Mouse (Mus musculus) C2C12 (cell line): ENCODE measurements around the gene Frmd5. TPM values are rescaled to one million over a fixed set of nuclear protein-coding genes. Genes with fewer than 3 reads are reported as not detected.

Experiments
- H3K27me3 ChIP-seq: one replicate; pipeline ENCODE4 v1.6.1; 2011; ENCODE audit not compliant: control insufficient read depth, insufficient read depth, insufficient read length
- H3K36me3 ChIP-seq: one replicate; pipeline ENCODE4 v1.6.1; 2011; ENCODE audit not compliant: control insufficient read depth, insufficient read depth
- H3K4me3 ChIP-seq: one replicate; pipeline ENCODE4 v1.5.1; 2011; ENCODE audit warnings: mild to moderate bottlenecking, control low read depth; ENCODE audit not compliant: poor library complexity, insufficient read depth, severe bottlenecking
- H3K79me2 ChIP-seq: one replicate; pipeline ENCODE4 v1.6.1; 2011; ENCODE audit not compliant: control insufficient read depth, insufficient read depth
- H3K79me3 ChIP-seq: one replicate; pipeline ENCODE4 v1.6.1; 2011; ENCODE audit warnings: low read depth, control low read depth
- H3ac ChIP-seq: one replicate; pipeline ENCODE3; 2011; ENCODE audit warnings: low read depth; ENCODE audit not compliant: control insufficient read depth, insufficient read length
- CEBPB ChIP-seq: IDR thresholded peaks from one replicate; pipeline ENCODE4 v1.6.1; 2011; ENCODE audit warnings: low read depth, mild to moderate bottlenecking, control low read depth, moderate library complexity
- CTCF ChIP-seq: IDR thresholded peaks from one replicate; pipeline ENCODE4 v1.5.1; 2011; ENCODE audit not compliant: control insufficient read depth, insufficient read depth, insufficient read length
- FOSL1 ChIP-seq: IDR thresholded peaks from one replicate; pipeline ENCODE4 v1.8.0; 2011; ENCODE audit warnings: mild to moderate bottlenecking, low read length; ENCODE audit not compliant: poor library complexity, insufficient read depth, severe bottlenecking
- MAX ChIP-seq: IDR thresholded peaks from one replicate; pipeline ENCODE4 v1.6.1; 2011; ENCODE audit warnings: mild to moderate bottlenecking, control low read depth
- MYOD1 ChIP-seq: IDR thresholded peaks from one replicate; pipeline ENCODE4 v1.6.1; 2011; ENCODE audit warnings: low read depth; ENCODE audit not compliant: control insufficient read depth, insufficient read length
- MYOG ChIP-seq: IDR thresholded peaks from one replicate; pipeline ENCODE4 v1.6.1; 2011; ENCODE audit not compliant: control insufficient read depth, insufficient read length; ENCODE audit errors: extremely low read depth
- USF1 ChIP-seq: IDR thresholded peaks from one replicate; pipeline ENCODE4 v1.6.1; 2011; ENCODE audit warnings: low read depth, mild to moderate bottlenecking, control low read depth, moderate library complexity
- long read RNA-seq, 2 experiments: library from polyadenylated mRNA; unstranded; transcript quantifications; one replicate each; pipeline ENCODE4 v2.0.0; 2019 to 2020
- polyA plus RNA-seq: library from polyadenylated mRNA; unstranded; fragments of >200 nt; fragmentation: generic; extraction: Trizol; gene quantifications from one replicate; pipeline ENCODE4 v1.2.1, GENCODE M21; 2012; ENCODE audit warnings: missing spikeins

Gene Frmd5
- polyA plus RNA-seq: 0.51 TPM
- long read RNA-seq, experiment 1, partial matches to known transcripts: 0 of 2 reads
- long read RNA-seq, experiment 1, other reads (novel, unspliced or antisense): 2 of 2 reads
- long read RNA-seq, experiment 2: 0 reads

- H3K36me3 ChIP-seq: no peaks in the 10 kb centered on the region
- TF ChIP-seq CTCF: no peak
- TF ChIP-seq CEBPB: no peak
- TF ChIP-seq MAX: no peak
- no peak for TF ChIP-seq MYOD1
- no peak for TF ChIP-seq USF1
- TF ChIP-seq MYOG: no peak
- TF ChIP-seq FOSL1: no peak
- peak within 1 kb of the TSS; percentile 49 for H3ac ChIP-seq
- peak within 1 kb of the TSS; percentile 23 for H3K4me3 ChIP-seq
- no peaks in the 10 kb centered on the region for H3K79me3 ChIP-seq
- H3K79me2 ChIP-seq: no peaks in the 10 kb centered on the region
- H3K27me3 ChIP-seq: peaks cover 13% of the 10 kb centered on the region
Observed at GRCm38 (mm10) chr2:121806959-121807653, at the start of gene Frmd5. TSS of gene Frmd5 (minus strand) at chr2:121807087.

DNA sequence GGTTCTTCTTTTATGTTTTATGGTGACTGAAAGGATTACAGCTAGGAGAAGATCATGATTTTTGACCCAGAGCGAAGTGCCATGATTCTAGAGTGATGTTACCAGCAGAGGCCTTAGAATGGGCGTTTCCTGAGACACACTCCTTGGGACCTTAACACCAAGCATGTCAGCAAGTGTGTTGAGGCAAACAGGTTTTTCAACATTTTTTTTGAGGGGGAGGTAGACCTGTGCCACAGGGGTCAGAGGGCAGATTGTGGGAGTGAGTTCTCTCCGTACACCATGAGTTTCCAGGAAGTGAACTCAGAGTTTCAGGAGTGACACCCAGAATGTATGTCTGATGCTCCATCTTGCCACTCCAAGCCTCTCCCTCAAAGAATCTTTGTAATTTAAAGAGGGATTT, 47.1 kb upstream of the Frmd5 start:
- TF ChIP-seq USF1 (no peak), MYOG (no peak), MYOD1 (no peak), CTCF (no peak), CEBPB (no peak), FOSL1 (no peak), MAX (no peak)
- no peaks in the 10 kb centered on the region for H3K79me3 ChIP-seq
- no peak overlapping the region for H3ac ChIP-seq
- H3K4me3 ChIP-seq: no peak overlapping the region
- no peaks in the 10 kb centered on the region for H3K36me3 ChIP-seq
- no peaks in the 10 kb centered on the region for H3K79me2 ChIP-seq
- no peaks in the 10 kb centered on the region for H3K27me3 ChIP-seq

DNA sequence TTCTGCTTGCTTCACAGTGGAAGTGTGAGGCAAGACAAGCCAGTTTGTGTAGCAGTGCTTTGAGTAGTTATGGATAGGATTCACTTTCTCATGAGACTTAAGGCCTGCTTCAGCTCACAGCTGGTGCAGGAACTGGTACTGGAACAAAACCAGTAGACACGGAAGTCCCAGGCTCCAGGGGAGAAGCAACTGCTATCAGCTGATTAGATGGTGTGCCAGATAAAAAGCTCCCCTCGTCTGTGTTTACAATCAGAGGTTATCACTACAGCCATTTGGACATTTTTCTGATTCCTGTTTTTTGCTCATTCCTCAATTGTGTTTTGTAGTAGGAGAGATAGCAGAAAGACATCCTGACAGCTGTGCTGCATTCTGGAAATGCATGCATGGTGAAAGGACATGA, 45.2 kb upstream of the Frmd5 start:
- H3K36me3 ChIP-seq: no peaks in the 10 kb centered on the region
- TF ChIP-seq CEBPB (no peak), MAX (no peak)
- H3K4me3 ChIP-seq: no peak overlapping the region
- H3ac ChIP-seq: no peak overlapping the region
- no peaks in the 10 kb centered on the region for H3K79me3 ChIP-seq
- no peaks in the 10 kb centered on the region for H3K27me3 ChIP-seq
- no peaks in the 10 kb centered on the region for H3K79me2 ChIP-seq

GRCm38 (mm10) chr2:121846050-121846449, 39.2 kb upstream of the Frmd5 start:
- Histone ChIP-seq H3K4me3 (no peak overlapping the region), H3K36me3 (no peaks in the 10 kb centered on the region), H3K27me3 (no peaks in the 10 kb centered on the region), H3K79me3 (no peaks in the 10 kb centered on the region), H3K79me2 (no peaks in the 10 kb centered on the region), H3ac (no peak overlapping the region)
- TF ChIP-seq CEBPB: no peak
- TF ChIP-seq MYOG: no peak
- TF ChIP-seq FOSL1: no peak
- no peak for TF ChIP-seq MYOD1
- no peak for TF ChIP-seq USF1

DNA sequence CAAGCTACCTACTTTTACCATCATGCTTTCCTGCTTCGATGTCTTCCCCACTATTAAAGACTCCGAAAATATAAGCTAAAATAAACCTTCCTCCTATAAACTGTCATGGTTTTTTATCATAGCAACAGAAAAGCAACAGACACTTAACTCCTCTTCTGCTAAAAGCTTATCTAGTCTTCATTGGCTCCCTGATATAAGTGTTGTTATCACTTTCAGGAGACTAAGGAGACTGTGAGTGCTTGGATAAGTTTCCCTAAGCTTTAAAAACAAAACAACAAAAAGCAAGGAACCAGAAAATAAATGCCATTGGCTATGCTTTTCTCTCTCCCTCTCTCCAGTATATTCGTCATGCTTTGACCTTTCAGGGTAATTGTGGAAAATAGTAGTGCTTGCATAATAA, 35.4 kb upstream of the Frmd5 start:
- Histone ChIP-seq H3K27me3 (no peaks in the 10 kb centered on the region), H3ac (no peak overlapping the region), H3K79me3 (no peaks in the 10 kb centered on the region), H3K36me3 (no peaks in the 10 kb centered on the region), H3K4me3 (no peak overlapping the region), H3K79me2 (no peaks in the 10 kb centered on the region)
- TF ChIP-seq MYOG: no peak
- TF ChIP-seq MYOD1: no peak
- TF ChIP-seq CEBPB: no peak
- TF ChIP-seq MAX: no peak
- TF ChIP-seq USF1: no peak
- no peak for TF ChIP-seq CTCF
- TF ChIP-seq FOSL1: no peak

GRCm38 (mm10) chr2:121841453-121841852, 34.6 kb upstream of the Frmd5 start:
- no peak overlapping the region for H3ac ChIP-seq
- no peaks in the 10 kb centered on the region for H3K27me3 ChIP-seq
- H3K36me3 ChIP-seq: no peaks in the 10 kb centered on the region
- no peaks in the 10 kb centered on the region for H3K79me3 ChIP-seq
- no peaks in the 10 kb centered on the region for H3K79me2 ChIP-seq
- TF ChIP-seq CEBPB (no peak), MAX (no peak), MYOD1 (no peak)
- no peak overlapping the region for H3K4me3 ChIP-seq
